Mouse (Mus musculus): ENCODE measurements around the gene Uqcr11. TPM values are rescaled to one million over a fixed set of nuclear protein-coding genes. Genes with fewer than 3 reads are reported as not detected.

Uqcr11 gene
- polyA plus RNA-seq, 1 experiment: 222 TPM

DNA sequence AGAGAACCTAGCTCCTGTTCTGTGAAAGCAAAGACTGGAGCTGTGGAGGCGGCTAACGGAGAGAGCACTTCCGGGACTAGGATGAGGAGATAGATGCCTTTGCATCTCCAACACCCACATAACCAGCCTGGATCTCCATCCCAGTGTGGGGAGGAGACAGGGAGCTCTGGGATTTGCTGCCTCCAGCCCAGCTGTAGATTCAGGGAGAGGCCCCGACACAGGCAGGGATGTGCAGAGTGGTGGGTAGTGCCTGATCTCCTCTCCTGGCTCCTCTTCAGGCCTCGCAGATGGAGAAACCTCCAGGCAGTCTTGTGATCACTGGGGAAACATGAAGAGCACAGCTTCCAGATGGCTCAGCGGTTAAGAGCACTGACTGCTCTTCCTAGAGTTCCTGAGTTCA is 33.9 kb downstream of the Uqcr11 start:
- H3K27ac ChIP-seq (ENCODE audit: control insufficient read depth, insufficient read depth, low read depth, low read length, poor library complexity): no peak overlapping the region
- WGBS: 82% methylated on average over 6 of the region's 6 CpGs
- H3K4me1 ChIP-seq (ENCODE audit: control insufficient read depth, insufficient read depth, low read length): no peaks in the 10 kb centered on the region; the same call in 1 of the 2 replicates
- TF ChIP-seq POLR2A (IDR thresholded peaks at IDR 0.05; ENCODE audit: borderline replicate concordance, control insufficient read depth, low read depth, low read length) (no peak), CTCF (IDR thresholded peaks at IDR 0.05; ENCODE audit: control insufficient read depth, insufficient read depth, low read length) (no peak)
- H3K4me3 ChIP-seq (replicated peaks; ENCODE audit: control insufficient read depth, low read depth, low read length): no peak overlapping the region

DNA sequence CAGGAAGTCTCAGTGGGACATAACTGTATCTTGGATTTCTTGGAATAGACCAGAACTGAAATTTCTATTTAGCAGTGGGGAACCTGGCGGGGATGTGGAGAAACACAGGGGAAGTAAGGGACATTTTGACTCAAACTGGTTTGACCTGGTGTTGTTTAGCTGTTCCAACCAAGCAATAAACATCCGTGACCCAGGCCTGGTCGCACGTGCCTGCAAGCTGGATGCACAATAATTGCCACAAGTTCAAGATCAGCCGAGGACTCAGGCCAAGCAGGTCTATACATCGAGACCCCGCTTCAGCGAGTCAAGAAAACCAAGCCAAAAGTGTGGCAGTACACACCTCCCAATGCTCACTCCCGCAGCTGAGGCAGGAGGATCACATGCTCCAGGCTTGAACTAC is 34.6 kb downstream of the Uqcr11 start:
- TF ChIP-seq POLR2A (IDR thresholded peaks at IDR 0.05; ENCODE audit: borderline replicate concordance, control insufficient read depth, low read depth, low read length) (no peak), CTCF (IDR thresholded peaks at IDR 0.05; ENCODE audit: control insufficient read depth, insufficient read depth, low read length) (no peak)
- H3K27ac ChIP-seq (ENCODE audit: control insufficient read depth, insufficient read depth, low read depth, low read length, poor library complexity): no peak overlapping the region
- no peaks in the 10 kb centered on the region; the same call in 1 of the 2 replicates for H3K4me1 ChIP-seq (ENCODE audit: control insufficient read depth, insufficient read depth, low read length)
- WGBS: 67% methylated on average over 9 of the region's 9 CpGs
- H3K4me3 ChIP-seq (replicated peaks; ENCODE audit: control insufficient read depth, low read depth, low read length): no peak overlapping the region

DNA sequence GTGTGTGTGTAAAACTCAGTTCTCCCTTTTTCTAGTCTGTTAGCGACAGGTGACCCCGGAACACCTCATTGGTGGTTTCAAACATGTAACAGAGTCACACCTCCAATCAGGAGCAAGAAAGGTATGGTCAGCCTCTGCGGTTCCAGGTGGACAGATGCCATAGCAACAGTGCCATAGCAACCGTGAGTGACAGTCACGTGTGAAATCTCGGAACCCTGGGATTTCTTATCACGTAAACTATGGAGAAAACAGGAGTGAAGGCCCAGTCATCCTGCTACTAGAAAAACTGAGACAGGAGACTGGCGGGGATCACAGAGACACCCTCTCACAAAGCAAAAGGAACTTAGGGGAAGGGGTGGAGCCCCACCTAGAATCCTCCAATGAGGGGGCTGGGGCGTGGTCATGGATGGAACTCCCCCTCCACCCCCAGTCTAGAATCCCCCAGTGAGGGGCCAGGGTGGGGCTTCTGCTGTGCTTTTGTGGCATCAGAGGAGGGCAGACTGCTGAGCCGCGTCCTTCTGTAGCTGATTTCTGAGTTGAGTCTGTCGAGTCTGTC is 35.1 kb downstream of the Uqcr11 start:
- 8% methylated on average over 12 of the region's 12 CpGs for WGBS
- no peaks in the 10 kb centered on the region; the same call in 1 of the 2 replicates for H3K4me1 ChIP-seq (ENCODE audit: control insufficient read depth, insufficient read depth, low read length)
- no peak overlapping the region for H3K4me3 ChIP-seq (replicated peaks; ENCODE audit: control insufficient read depth, low read depth, low read length)
- TF ChIP-seq CTCF (IDR thresholded peaks at IDR 0.05; ENCODE audit: control insufficient read depth, insufficient read depth, low read length): no peak
- no peak for TF ChIP-seq POLR2A (IDR thresholded peaks at IDR 0.05; ENCODE audit: borderline replicate concordance, control insufficient read depth, low read depth, low read length)
- no peak overlapping the region for H3K27ac ChIP-seq (ENCODE audit: control insufficient read depth, insufficient read depth, low read depth, low read length, poor library complexity)

DNA sequence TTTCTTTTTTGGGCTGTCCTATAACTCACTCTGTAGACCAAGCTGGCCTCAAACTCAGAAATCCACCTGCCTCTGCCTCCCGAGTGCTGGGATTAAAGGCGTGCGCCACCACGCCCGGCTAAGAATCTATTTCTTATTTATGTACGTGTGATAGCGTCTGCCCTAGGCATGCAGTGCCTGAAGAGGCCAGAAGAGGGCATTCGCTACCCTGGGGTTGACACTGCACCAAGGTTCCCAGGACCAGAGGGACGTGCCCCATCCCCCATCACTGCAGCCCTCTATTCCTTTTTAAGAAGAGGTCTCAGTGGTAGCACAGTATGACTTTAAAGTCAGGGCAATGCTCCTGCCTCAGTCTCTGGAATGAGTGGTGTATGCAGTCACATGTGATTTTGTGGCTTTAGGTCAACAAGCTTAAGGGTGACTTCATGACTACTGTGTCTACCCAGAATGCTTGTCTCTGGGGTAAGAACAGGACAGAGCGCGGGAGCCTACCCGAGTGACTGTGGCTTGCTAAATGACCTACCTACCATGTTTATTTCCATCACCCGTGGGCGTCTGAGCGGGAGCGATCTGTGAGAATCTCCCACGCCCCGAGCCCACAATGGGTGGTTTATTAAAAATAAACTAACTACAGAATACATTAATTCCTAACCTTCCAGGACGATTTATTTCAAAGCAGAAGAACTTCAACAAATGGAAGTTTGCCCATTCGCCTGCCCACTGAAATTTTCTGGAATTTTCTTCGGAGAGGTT is 36.5 kb downstream of the Uqcr11 start:
- Histone ChIP-seq H3K27ac (ENCODE audit: control insufficient read depth, insufficient read depth, low read depth, low read length, poor library complexity) (no peak overlapping the region), H3K4me1 (ENCODE audit: control insufficient read depth, insufficient read depth, low read length) (no peaks in the 10 kb centered on the region; the same call in 1 of the 2 replicates), H3K4me3 (replicated peaks; ENCODE audit: control insufficient read depth, low read depth, low read length) (no peak overlapping the region)
- TF ChIP-seq POLR2A (IDR thresholded peaks at IDR 0.05; ENCODE audit: borderline replicate concordance, control insufficient read depth, low read depth, low read length): no peak
- peak; percentile 42; the same call in 1 of the 2 replicates for TF ChIP-seq CTCF (IDR thresholded peaks at IDR 0.05; ENCODE audit: control insufficient read depth, insufficient read depth, low read length)
- 78% methylated on average over 21 of the region's 21 CpGs for WGBS

GRCm38 (mm10) chr10:80368392-80368791 is 38.2 kb downstream of the Uqcr11 start:
- Histone ChIP-seq H3K27ac (ENCODE audit: control insufficient read depth, insufficient read depth, low read depth, low read length, poor library complexity) (no peak overlapping the region), H3K4me1 (ENCODE audit: control insufficient read depth, insufficient read depth, low read length) (no peaks in the 10 kb centered on the region; the same call in 1 of the 2 replicates), H3K4me3 (replicated peaks; ENCODE audit: control insufficient read depth, low read depth, low read length) (no peak overlapping the region)
- TF ChIP-seq POLR2A (IDR thresholded peaks at IDR 0.05; ENCODE audit: borderline replicate concordance, control insufficient read depth, low read depth, low read length) (no peak), CTCF (IDR thresholded peaks at IDR 0.05; ENCODE audit: control insufficient read depth, insufficient read depth, low read length) (no peak)
- 77% methylated on average over 6 of the region's 6 CpGs for WGBS

DNA sequence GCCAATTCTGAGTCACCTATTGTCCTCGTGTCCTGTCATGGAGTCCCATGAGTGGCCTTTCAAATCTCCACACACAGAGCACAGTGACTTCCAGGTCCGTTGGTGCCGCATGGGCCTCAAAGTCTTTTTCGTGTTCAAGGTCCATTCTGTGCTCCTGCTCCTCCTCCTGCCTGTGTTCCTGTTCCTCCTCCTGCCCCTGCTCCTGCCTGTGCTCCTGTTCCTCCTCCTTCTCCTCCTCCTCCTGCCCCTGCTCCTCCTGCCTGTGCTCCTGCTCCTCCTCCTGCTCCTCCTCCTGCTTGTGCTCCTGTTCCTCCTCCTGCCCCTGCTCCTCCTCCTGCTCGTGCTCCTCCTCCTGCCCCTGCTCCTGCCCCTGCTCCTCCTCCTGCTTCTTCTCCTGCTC is 38.7 kb downstream of the Uqcr11 start:
- no peak for TF ChIP-seq CTCF (IDR thresholded peaks at IDR 0.05; ENCODE audit: control insufficient read depth, insufficient read depth, low read length)
- TF ChIP-seq POLR2A (IDR thresholded peaks at IDR 0.05; ENCODE audit: borderline replicate concordance, control insufficient read depth, low read depth, low read length): no peak
- Histone ChIP-seq H3K27ac (ENCODE audit: control insufficient read depth, insufficient read depth, low read depth, low read length, poor library complexity) (no peak overlapping the region), H3K4me3 (replicated peaks; ENCODE audit: control insufficient read depth, low read depth, low read length) (no peak overlapping the region), H3K4me1 (ENCODE audit: control insufficient read depth, insufficient read depth, low read length) (no peaks in the 10 kb centered on the region; the same call in 1 of the 2 replicates)
- 66% methylated on average over 5 of the region's 5 CpGs for WGBS

GRCm38 (mm10) chr10:80365736-80366135 is 40.9 kb downstream of the Uqcr11 start:
- 58% methylated on average over 6 of the region's 6 CpGs for WGBS
- Histone ChIP-seq H3K4me3 (replicated peaks; ENCODE audit: control insufficient read depth, low read depth, low read length) (no peak overlapping the region), H3K27ac (ENCODE audit: control insufficient read depth, insufficient read depth, low read depth, low read length, poor library complexity) (no peak overlapping the region), H3K4me1 (ENCODE audit: control insufficient read depth, insufficient read depth, low read length) (no peaks in the 10 kb centered on the region)
- TF ChIP-seq CTCF (IDR thresholded peaks at IDR 0.05; ENCODE audit: control insufficient read depth, insufficient read depth, low read length): no peak
- TF ChIP-seq POLR2A (IDR thresholded peaks at IDR 0.05; ENCODE audit: borderline replicate concordance, control insufficient read depth, low read depth, low read length): no peak

- Histone ChIP-seq H3K4me3 (replicated peaks; ENCODE audit: control insufficient read depth, low read depth, low read length) (no peak overlapping the region), H3K27ac (ENCODE audit: control insufficient read depth, insufficient read depth, low read depth, low read length, poor library complexity) (no peak overlapping the region), H3K4me1 (ENCODE audit: control insufficient read depth, insufficient read depth, low read length) (no peaks in the 10 kb centered on the region)
- TF ChIP-seq POLR2A (IDR thresholded peaks at IDR 0.05; ENCODE audit: borderline replicate concordance, control insufficient read depth, low read depth, low read length): no peak
- TF ChIP-seq CTCF (IDR thresholded peaks at IDR 0.05; ENCODE audit: control insufficient read depth, insufficient read depth, low read length): no peak
- 53% methylated on average over 6 of the region's 6 CpGs for WGBS
Measured at GRCm38 (mm10) chr10:80363734-80364133, 42.9 kb downstream of the Uqcr11 start.
